Mouse (Mus musculus) liver, adult (tissue): ENCODE measurements around the gene Pibf1.

Source experiments
- GATA4 ChIP-seq: IDR thresholded peaks from 2 replicates; pipeline ENCODE4 v1.6.1; 2014; ENCODE audit warnings: mild to moderate bottlenecking, low read length; ENCODE audit not compliant: insufficient replicate concordance

Gene Pibf1

DNA sequence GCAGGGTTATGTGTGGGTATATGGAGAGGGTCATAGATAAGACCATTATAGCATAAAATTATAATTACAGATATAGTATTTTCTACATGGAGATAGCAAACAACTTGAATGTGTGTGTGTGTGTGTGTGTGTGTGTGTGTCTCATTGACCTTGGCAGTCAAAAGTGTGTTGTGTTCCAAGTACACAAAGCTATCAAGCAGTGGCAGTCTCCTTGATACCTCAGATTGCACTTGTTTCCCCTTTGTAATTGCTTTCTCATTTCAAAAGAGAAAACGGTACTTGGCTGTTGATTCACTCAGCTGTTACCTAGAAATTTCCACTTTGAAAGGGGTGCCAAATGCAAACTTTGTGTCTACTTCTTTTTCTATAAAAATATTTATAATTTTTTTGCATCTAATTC lies 28.3 kb downstream of the Pibf1 start:
- TF ChIP-seq GATA4 = no peak; the same call in 1 of the 2 replicates

DNA sequence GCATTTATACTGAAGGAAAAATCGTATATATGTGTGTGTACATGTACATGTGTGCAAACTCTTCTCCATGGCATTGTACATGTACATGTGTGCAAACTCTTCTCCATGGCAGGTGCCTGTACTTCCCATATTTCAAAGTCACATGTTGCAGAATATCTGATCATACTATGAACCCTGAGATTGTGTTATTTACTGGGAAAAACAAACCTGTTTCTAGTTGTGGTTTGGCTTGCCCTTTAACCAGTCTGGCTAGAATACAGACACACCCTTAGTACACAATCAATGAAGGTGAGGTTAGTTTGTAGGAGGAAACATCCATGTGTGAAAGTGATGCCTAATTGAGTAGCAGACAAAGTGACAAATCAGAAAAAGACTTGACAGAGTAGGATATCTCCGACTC lies 29.8 kb downstream of the Pibf1 start:
- TF ChIP-seq GATA4 = peak; percentile 81; the same call in 1 of the 2 replicates

- TF ChIP-seq GATA4 = no peak
These were observed 34.8 kb downstream of the Pibf1 start for GRCm38 (mm10) chr14:99134048-99134447.

DNA sequence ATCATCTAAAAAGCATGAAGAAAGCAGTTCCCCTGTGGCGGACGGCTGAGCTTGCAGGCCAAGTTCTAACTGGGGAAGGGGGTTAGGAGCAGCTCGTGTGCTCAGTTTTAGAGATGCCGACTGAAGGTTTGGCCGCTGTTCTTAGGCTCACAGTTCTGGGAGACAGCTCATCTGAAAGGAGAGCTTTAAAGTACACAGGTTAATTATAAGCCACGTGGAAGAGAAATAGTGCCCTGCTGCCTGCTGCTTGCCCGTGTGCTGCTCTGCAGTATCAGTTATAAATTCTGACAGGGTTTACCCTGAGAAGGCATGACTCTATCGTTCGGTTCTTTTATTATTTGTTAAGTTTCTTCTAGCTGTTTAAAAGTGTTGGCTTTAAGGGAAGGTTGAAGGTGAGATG lies 36.5 kb downstream of the Pibf1 start:
- TF ChIP-seq GATA4 = no peak

DNA sequence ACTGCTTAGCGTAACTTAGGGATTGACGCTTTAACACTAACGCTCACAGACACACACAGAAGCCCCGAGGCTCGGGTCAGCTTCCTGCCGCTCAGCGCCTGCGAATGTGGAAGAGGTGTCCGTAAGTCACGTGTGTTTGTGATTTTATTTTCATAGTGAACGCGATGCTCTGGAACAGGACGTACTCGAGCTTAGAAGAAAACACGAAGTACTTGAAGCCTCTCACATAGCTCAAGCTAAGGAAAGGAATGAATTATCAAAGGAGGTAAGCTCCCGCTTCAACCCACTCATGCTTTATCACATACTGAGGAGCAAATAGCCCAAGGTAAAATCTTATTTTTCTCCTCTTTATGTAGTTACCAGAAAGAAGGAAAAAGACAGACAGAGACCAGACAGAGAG lies 37.1 kb downstream of the Pibf1 start:
- no peak for TF ChIP-seq GATA4

DNA sequence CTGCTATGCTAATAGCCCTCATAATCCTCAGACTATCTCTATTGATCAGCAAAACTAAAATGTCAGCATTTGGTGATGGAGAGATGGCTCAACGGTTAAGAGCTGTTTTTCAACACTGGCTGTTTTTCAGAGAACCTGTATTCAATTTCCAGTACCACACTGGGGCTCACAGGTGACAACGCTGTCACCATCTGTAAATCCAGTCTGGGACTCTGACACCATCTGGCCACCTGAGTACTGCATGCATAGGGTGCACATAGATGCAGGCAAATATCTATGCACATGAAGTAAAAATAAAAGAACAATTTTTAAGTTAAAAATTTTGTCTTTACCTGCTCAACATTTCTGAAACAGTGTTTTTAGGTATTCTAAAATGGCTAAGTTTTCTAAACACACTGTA lies 40.8 kb downstream of the Pibf1 start:
- TF ChIP-seq GATA4 = no peak

DNA sequence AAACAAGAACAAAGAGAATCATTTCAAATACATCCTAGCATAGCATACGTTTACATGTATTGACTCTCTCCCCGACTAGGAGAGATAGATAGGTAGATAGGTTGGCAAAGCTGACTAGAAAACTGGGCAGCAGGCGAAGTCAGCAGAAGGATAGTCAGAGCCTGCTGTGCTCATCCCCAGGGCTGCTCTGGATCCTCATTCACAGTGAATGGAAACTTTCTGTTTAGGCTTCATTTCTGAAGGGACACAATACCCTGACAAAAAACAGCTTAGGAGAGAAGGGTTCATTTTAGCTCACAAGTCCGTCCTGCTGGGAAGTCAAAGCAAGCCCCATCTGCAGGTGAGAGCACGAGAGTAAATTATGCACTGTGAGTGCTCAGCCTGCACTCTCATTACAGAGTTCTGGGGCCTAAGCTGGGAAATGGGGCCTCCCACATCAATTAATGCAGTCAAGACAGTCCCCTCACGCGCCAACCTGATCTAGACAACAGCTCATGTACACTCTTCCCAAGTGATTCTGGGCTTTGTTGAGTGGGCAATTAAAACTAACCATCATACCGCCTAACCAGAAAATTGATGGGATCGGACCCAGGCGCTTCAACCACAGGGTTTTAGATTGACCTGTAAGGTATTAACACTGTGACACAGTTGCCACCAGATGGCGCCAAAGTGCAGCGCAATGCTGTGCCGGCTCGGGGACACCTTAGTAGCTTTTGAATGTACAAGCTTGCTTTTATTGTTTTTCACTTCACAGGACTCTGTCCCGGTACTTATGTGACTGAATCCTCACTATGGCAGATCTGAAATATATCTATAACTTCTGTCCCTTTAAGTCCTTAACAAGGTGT lies 42.8 kb downstream of the Pibf1 start:
- TF ChIP-seq GATA4 = no peak

GRCm38 (mm10) chr14:99146841-99147240 lies 47.6 kb downstream of the Pibf1 start:
- no peak for TF ChIP-seq GATA4

GRCm38 (mm10) chr14:99152683-99153082 lies 53.5 kb downstream of the Pibf1 start:
- no peak for TF ChIP-seq GATA4

GRCm38 (mm10) chr14:99159940-99160339 lies 60.7 kb downstream of the Pibf1 start:
- TF ChIP-seq GATA4 = no peak

DNA sequence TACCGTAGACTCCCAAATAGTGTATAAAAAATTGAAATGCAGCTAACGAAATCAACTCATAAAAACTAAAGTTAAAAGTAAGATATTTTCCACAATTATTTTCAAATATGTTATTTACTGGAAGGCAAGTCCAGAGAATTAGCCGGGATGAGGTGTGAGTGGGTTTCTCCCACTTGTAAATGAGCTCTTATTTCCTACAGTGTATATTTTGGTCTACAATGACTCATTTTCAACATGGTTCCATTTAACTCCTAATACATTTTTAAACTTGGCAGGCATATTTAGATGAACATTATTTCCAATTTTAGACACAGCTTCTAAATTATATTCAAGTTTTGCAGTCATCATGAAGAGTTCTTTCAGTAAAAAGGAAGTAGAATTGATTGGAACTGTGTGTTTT lies 63.8 kb downstream of the Pibf1 start:
- no peak for TF ChIP-seq GATA4

- TF ChIP-seq GATA4 = no peak
These were observed 75.0 kb downstream of the Pibf1 start for GRCm38 (mm10) chr14:99174138-99174745.

- TF ChIP-seq GATA4 = no peak
These were observed 77.3 kb downstream of the Pibf1 start for GRCm38 (mm10) chr14:99176559-99176958.

- no peak for TF ChIP-seq GATA4
These were observed 91.0 kb downstream of the Pibf1 start for GRCm38 (mm10) chr14:99190153-99190790.

- no peak for TF ChIP-seq GATA4
These were observed 106.6 kb downstream of the Pibf1 start for GRCm38 (mm10) chr14:99205865-99206264.

- TF ChIP-seq GATA4 = no peak
These were observed 107.4 kb downstream of the Pibf1 start for GRCm38 (mm10) chr14:99206591-99206990.
